Mouse (Mus musculus): Measurements from ENCODE around the gene Plekha5.
"Not testable (repeated sequence)": the region's sequence is repeated elsewhere in the genome, so short reads cannot be mapped to it uniquely, and the experiment has no call there.

The Plekha5 gene

GRCm38 (mm10) chr6:140533606-140534005 lies 109.8 kb downstream of the Plekha5 start:
- DNase-seq: no peak

- DNase-seq: no peak
These were observed 111.7 kb downstream of the Plekha5 start for GRCm38 (mm10) chr6:140535504-140535903.

- DNase-seq: no peak
These were observed 118.1 kb downstream of the Plekha5 start for GRCm38 (mm10) chr6:140541919-140542318.

GRCm38 (mm10) chr6:140543005-140543794 lies 119.3 kb downstream of the Plekha5 start:
- peak in 1 of 2 experiments; percentile 34 for DNase-seq

GRCm38 (mm10) chr6:140546095-140546494 lies 122.2 kb downstream of the Plekha5 start:
- no peak for DNase-seq

GRCm38 (mm10) chr6:140546648-140547201 lies 122.9 kb downstream of the Plekha5 start:
- DNase-seq: no peak

- DNase-seq: no peak
These were observed 123.5 kb downstream of the Plekha5 start for GRCm38 (mm10) chr6:140547203-140547944.

- DNase-seq: no peak
These were observed 124.4 kb downstream of the Plekha5 start for GRCm38 (mm10) chr6:140548082-140548769.

GRCm38 (mm10) chr6:140550741-140551140 lies 126.9 kb downstream of the Plekha5 start:
- DNase-seq: no peak

GRCm38 (mm10) chr6:140554261-140554660 lies 130.4 kb downstream of the Plekha5 start:
- no peak for DNase-seq

GRCm38 (mm10) chr6:140559411-140559810 lies 135.6 kb downstream of the Plekha5 start:
- peak; percentile 38 to 55 for DNase-seq

- no peak for DNase-seq
These were observed 137.5 kb downstream of the Plekha5 start for GRCm38 (mm10) chr6:140561151-140561916.

GRCm38 (mm10) chr6:140561917-140562590 lies 138.2 kb downstream of the Plekha5 start:
- DNase-seq: no peak

- DNase-seq: no peak
These were observed 143.3 kb downstream of the Plekha5 start for GRCm38 (mm10) chr6:140567199-140567598.

- DNase-seq: no peak
These were observed 144.0 kb downstream of the Plekha5 start for GRCm38 (mm10) chr6:140567897-140568296.

GRCm38 (mm10) chr6:140570152-140570551 lies 146.3 kb downstream of the Plekha5 start:
- peak; percentile 23 to 39 for DNase-seq

GRCm38 (mm10) chr6:140574943-140575342 lies 151.1 kb downstream of the Plekha5 start:
- DNase-seq: no peak

GRCm38 (mm10) chr6:140576133-140576532 lies 152.3 kb downstream of the Plekha5 start:
- no peak for DNase-seq

- peak; percentile 32 to 54 for DNase-seq
These were observed 153.3 kb downstream of the Plekha5 start for GRCm38 (mm10) chr6:140576961-140577821.

- no peak for DNase-seq
These were observed 153.9 kb downstream of the Plekha5 start for GRCm38 (mm10) chr6:140577822-140578170.

GRCm38 (mm10) chr6:140578985-140579384 lies 155.1 kb downstream of the Plekha5 start:
- DNase-seq: not testable (repeated sequence)

Measured in lung, postnatal 4 days (tissue).